Mouse (Mus musculus): ENCODE data around the gene Pbrm1. TPM values are rescaled to one million over a fixed set of nuclear protein-coding genes. Genes with fewer than 3 reads are reported as not detected.

Pbrm1 gene
- polyA plus RNA-seq, 1 experiment = 3.7 TPM

- TF ChIP-seq GATA1 (IDR thresholded peaks at IDR 0.05; ENCODE audit: borderline replicate concordance, low read length) (no peak), FLI1 (IDR thresholded peaks at IDR 0.05; ENCODE audit: low read length) (no peak)
- peaks cover 90% of the 10 kb centered on the region for H3K27me3 ChIP-seq (replicated peaks)
- peaks cover 18% of the 10 kb centered on the region for H3K9me3 ChIP-seq
- H3K4me3 ChIP-seq (replicated peaks) = no peak overlapping the region
- peaks cover 89% of the 10 kb centered on the region for H3K36me3 ChIP-seq (replicated peaks; ENCODE audit: low read length)
- H3K4me1 ChIP-seq = peaks cover 13% of the 10 kb centered on the region; the same call in 1 of the 2 replicates
Observed at GRCm38 (mm10) chr14:31138219-31138896, 119.4 kb downstream of the Pbrm1 start.

GRCm38 (mm10) chr14:31138897-31139429, 120.0 kb downstream of the Pbrm1 start:
- Histone ChIP-seq H3K27me3 (replicated peaks) (peaks cover 87% of the 10 kb centered on the region), H3K4me1 (peaks cover 13% of the 10 kb centered on the region; the same call in 1 of the 2 replicates), H3K4me3 (replicated peaks) (no peak overlapping the region), H3K36me3 (replicated peaks; ENCODE audit: low read length) (peaks cover 89% of the 10 kb centered on the region), H3K9me3 (peaks cover 21% of the 10 kb centered on the region)
- TF ChIP-seq FLI1 (IDR thresholded peaks at IDR 0.05; ENCODE audit: low read length) = no peak
- no peak for TF ChIP-seq GATA1 (IDR thresholded peaks at IDR 0.05; ENCODE audit: borderline replicate concordance, low read length)

- Histone ChIP-seq H3K9me3 (peaks cover 21% of the 10 kb centered on the region), H3K4me3 (replicated peaks) (peak overlapping the region; percentile 14), H3K36me3 (replicated peaks; ENCODE audit: low read length) (peaks cover 83% of the 10 kb centered on the region), H3K27me3 (replicated peaks) (peaks cover 82% of the 10 kb centered on the region), H3K4me1 (peaks cover 13% of the 10 kb centered on the region; the same call in 1 of the 2 replicates)
- TF ChIP-seq GATA1 (IDR thresholded peaks at IDR 0.05; ENCODE audit: borderline replicate concordance, low read length) (no peak), FLI1 (IDR thresholded peaks at IDR 0.05; ENCODE audit: low read length) (no peak)
Observed at GRCm38 (mm10) chr14:31139666-31140065, 120.7 kb downstream of the Pbrm1 start.

- H3K36me3 ChIP-seq (replicated peaks; ENCODE audit: low read length) = peaks cover 81% of the 10 kb centered on the region
Observed at GRCm38 (mm10) chr14:31140141-31140540, 121.2 kb downstream of the Pbrm1 start.

GRCm38 (mm10) chr14:31141011-31141410, 122.1 kb downstream of the Pbrm1 start:
- Histone ChIP-seq H3K4me3 (replicated peaks) (no peak overlapping the region), H3K4me1 (peaks cover 13% of the 10 kb centered on the region; the same call in 1 of the 2 replicates), H3K27me3 (replicated peaks) (peaks cover 85% of the 10 kb centered on the region), H3K9me3 (peaks cover 24% of the 10 kb centered on the region), H3K36me3 (replicated peaks; ENCODE audit: low read length) (peaks cover 74% of the 10 kb centered on the region)
- TF ChIP-seq FLI1 (IDR thresholded peaks at IDR 0.05; ENCODE audit: low read length) = no peak
- TF ChIP-seq GATA1 (IDR thresholded peaks at IDR 0.05; ENCODE audit: borderline replicate concordance, low read length) = no peak

More at GRCm38 (mm10) chr14:31140141-31140540, 121.2 kb downstream of the Pbrm1 start:
- peaks cover 21% of the 10 kb centered on the region for H3K9me3 ChIP-seq
- H3K4me3 ChIP-seq (replicated peaks) = no peak overlapping the region
- TF ChIP-seq FLI1 (IDR thresholded peaks at IDR 0.05; ENCODE audit: low read length) = no peak
- peaks cover 13% of the 10 kb centered on the region; the same call in 1 of the 2 replicates for H3K4me1 ChIP-seq
- H3K27me3 ChIP-seq (replicated peaks) = peaks cover 84% of the 10 kb centered on the region

- H3K27me3 ChIP-seq (replicated peaks) = peaks cover 91% of the 10 kb centered on the region
- no peak for TF ChIP-seq FLI1 (IDR thresholded peaks at IDR 0.05; ENCODE audit: low read length)
- no peak for TF ChIP-seq GATA1 (IDR thresholded peaks at IDR 0.05; ENCODE audit: borderline replicate concordance, low read length)
- H3K4me3 ChIP-seq (replicated peaks) = no peak overlapping the region
- peaks cover 34% of the 10 kb centered on the region for H3K36me3 ChIP-seq (replicated peaks; ENCODE audit: low read length)
- peaks cover 4% of the 10 kb centered on the region; the same call in 1 of the 2 replicates for H3K4me1 ChIP-seq
- H3K9me3 ChIP-seq = peaks cover 24% of the 10 kb centered on the region
Observed at GRCm38 (mm10) chr14:31145694-31146093, 126.8 kb downstream of the Pbrm1 start.

GRCm38 (mm10) chr14:31160196-31161150, 141.5 kb downstream of the Pbrm1 start:
- Histone ChIP-seq H3K4me1 (peaks cover 35% of the 10 kb centered on the region), H3K9me3 (peaks cover 11% of the 10 kb centered on the region), H3K36me3 (replicated peaks; ENCODE audit: low read length) (no peaks in the 10 kb centered on the region), H3K4me3 (replicated peaks) (peak overlapping the region; percentile 80), H3K27me3 (replicated peaks) (peaks cover 92% of the 10 kb centered on the region)
- TF ChIP-seq FLI1 (IDR thresholded peaks at IDR 0.05; ENCODE audit: low read length) = no peak
- TF ChIP-seq GATA1 (IDR thresholded peaks at IDR 0.05; ENCODE audit: borderline replicate concordance, low read length) = no peak

GRCm38 (mm10) chr14:31161191-31161590, 142.3 kb downstream of the Pbrm1 start:
- Histone ChIP-seq H3K27me3 (replicated peaks) (peaks cover 94% of the 10 kb centered on the region), H3K4me3 (replicated peaks) (peak overlapping the region; percentile 78), H3K9me3 (peaks cover 7% of the 10 kb centered on the region), H3K36me3 (replicated peaks; ENCODE audit: low read length) (no peaks in the 10 kb centered on the region), H3K4me1 (peaks cover 41% of the 10 kb centered on the region)
- TF ChIP-seq FLI1 (IDR thresholded peaks at IDR 0.05; ENCODE audit: low read length) (no peak), GATA1 (IDR thresholded peaks at IDR 0.05; ENCODE audit: borderline replicate concordance, low read length) (no peak)

- Histone ChIP-seq H3K9me3 (peaks cover 7% of the 10 kb centered on the region), H3K36me3 (replicated peaks; ENCODE audit: low read length) (no peaks in the 10 kb centered on the region), H3K4me3 (replicated peaks) (peak overlapping the region; percentile 78), H3K27me3 (replicated peaks) (peaks cover 97% of the 10 kb centered on the region), H3K4me1 (peaks cover 46% of the 10 kb centered on the region)
- TF ChIP-seq GATA1 (IDR thresholded peaks at IDR 0.05; ENCODE audit: borderline replicate concordance, low read length) (no peak), FLI1 (IDR thresholded peaks at IDR 0.05; ENCODE audit: low read length) (no peak)
Observed at GRCm38 (mm10) chr14:31161638-31162037, 142.7 kb downstream of the Pbrm1 start.

Data from megakaryocyte, embryonic 14.5 days (primary cell).